Mouse (Mus musculus) yolk sac, embryonic 10.5 days (tissue): ENCODE measurements around the gene A730015C16Rik.
A peak's percentile ranks its signal among the peaks of the same experiment; 100 is the strongest.

ENCODE experiments used
- DNase-seq: peaks from one replicate; pipeline ENCODE4 v3.0.0-alpha.2; 2017; ENCODE audit warnings: low spot score

The A730015C16Rik gene

GRCm38 (mm10) chr4:108848505-108848848 lies at the start of gene A730015C16Rik:
Gene A730015C16Rik, minus strand, starts transcription at chr4:108848619.
- no peak for DNase-seq

- DNase-seq, result no peak
Observed at GRCm38 (mm10) chr4:108890876-108891275, 42.5 kb upstream of the A730015C16Rik start.

GRCm38 (mm10) chr4:108887456-108887855 lies 39.0 kb upstream of the A730015C16Rik start:
- DNase-seq, result no peak

GRCm38 (mm10) chr4:108883815-108884214 lies 35.4 kb upstream of the A730015C16Rik start:
- no peak for DNase-seq

GRCm38 (mm10) chr4:108878963-108879822 lies 30.8 kb upstream of the A730015C16Rik start, which contains the start of gene Rab3b:
Gene Rab3b, plus strand, starts transcription at chr4:108879063.
- DNase-seq, result peak; percentile 77

GRCm38 (mm10) chr4:108877901-108878300 lies 29.5 kb upstream of the A730015C16Rik start:
- DNase-seq, result no peak

GRCm38 (mm10) chr4:108873746-108874145 lies 25.3 kb upstream of the A730015C16Rik start:
- DNase-seq, result no peak

GRCm38 (mm10) chr4:108869730-108870374 lies 21.4 kb upstream of the A730015C16Rik start:
- DNase-seq, result peak; percentile 79

GRCm38 (mm10) chr4:108866806-108867205 lies 18.4 kb upstream of the A730015C16Rik start:
- no peak for DNase-seq

GRCm38 (mm10) chr4:108847715-108848504 lies 509 bp downstream of the A730015C16Rik start, which contains the start of gene Kti12:
Gene Kti12, plus strand, starts transcription at chr4:108847785.
- peak; percentile 86 for DNase-seq

- no peak for DNase-seq
Observed at GRCm38 (mm10) chr4:108845824-108846569, 2.4 kb downstream of the A730015C16Rik start.

GRCm38 (mm10) chr4:108843336-108843735 lies 5.1 kb downstream of the A730015C16Rik start:
- no peak for DNase-seq

DNA sequence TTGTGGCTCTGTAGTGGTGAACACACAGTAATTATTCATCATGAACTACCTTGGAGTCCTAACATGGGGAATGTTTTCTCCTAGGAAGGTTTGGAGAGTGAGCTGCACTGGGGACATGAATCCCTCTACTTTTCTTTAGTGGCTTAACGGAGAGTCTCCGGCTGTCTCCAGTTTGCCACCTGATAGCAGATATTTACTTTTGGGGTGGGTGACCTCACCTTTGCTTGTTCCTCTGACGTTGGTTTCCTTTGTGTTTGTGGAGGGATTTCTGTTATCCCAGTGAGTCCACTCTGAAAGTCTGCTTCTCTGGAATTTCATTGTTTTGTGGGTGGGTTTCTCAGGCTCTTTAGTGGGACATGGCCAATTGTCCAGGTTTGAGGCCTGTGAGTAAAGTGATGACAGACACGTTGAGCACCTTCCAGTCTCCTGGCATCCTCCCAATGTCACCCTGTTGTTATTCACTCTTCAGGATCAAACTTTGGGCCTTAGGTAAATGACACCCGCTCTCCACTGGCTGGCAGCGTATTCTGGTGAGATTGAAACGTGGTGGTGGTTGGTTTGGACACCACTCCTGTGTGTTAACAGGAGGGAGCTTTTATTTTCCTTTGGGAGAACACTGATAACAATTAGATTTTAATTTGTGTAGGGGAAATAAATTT lies 6.4 kb downstream of the A730015C16Rik start:
- peak; percentile 69 for DNase-seq

DNA sequence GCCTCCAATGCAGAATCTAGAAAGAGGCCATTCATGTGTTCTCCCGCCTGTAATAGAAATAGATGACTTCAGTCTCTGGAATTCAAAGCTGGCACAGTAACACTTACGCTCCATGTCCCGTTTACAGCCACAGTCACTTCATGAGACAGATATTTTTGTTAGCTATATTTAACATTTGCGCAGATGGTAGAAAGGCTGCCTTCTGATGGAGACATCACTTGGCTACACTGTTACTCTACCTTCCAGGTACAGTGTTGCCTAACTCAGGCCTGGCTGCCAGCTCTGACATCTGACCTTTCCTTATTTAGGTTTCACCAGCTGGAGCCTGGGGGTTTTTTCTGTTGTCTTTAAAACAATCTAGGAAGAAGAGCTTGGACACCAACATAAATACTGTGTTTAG lies 10.4 kb downstream of the A730015C16Rik start:
- DNase-seq, result no peak

DNA sequence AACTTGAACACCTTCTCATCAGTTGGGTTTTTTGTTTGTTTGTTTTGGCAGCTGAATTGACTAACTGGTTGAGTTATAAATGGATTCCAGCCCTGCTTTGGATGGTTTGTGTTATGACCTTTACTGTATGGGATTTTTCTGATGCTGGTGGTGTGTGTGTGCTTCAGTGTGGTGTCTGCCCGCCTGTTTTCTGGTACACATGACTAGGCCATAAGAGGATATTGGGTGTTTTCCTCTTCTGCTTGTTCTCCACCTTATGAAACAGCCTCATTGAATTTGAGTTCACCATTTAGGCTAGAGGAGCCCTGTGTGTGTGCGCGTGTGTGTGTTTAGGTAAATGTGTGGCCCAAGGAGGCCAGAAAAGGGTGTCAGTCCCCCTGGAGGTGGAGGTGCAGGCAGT lies 12.9 kb downstream of the A730015C16Rik start:
- DNase-seq, result no peak

GRCm38 (mm10) chr4:108834971-108835311 lies 13.5 kb downstream of the A730015C16Rik start:
- no peak for DNase-seq

- DNase-seq, result peak; percentile 93
Observed at GRCm38 (mm10) chr4:108834115-108834970, 14.1 kb downstream of the A730015C16Rik start, which contains the start of gene Txndc12. Gene Txndc12, plus strand, starts transcription at chr4:108834601.

- no peak for DNase-seq
Observed at GRCm38 (mm10) chr4:108833828-108834114, 14.6 kb downstream of the A730015C16Rik start.

DNA sequence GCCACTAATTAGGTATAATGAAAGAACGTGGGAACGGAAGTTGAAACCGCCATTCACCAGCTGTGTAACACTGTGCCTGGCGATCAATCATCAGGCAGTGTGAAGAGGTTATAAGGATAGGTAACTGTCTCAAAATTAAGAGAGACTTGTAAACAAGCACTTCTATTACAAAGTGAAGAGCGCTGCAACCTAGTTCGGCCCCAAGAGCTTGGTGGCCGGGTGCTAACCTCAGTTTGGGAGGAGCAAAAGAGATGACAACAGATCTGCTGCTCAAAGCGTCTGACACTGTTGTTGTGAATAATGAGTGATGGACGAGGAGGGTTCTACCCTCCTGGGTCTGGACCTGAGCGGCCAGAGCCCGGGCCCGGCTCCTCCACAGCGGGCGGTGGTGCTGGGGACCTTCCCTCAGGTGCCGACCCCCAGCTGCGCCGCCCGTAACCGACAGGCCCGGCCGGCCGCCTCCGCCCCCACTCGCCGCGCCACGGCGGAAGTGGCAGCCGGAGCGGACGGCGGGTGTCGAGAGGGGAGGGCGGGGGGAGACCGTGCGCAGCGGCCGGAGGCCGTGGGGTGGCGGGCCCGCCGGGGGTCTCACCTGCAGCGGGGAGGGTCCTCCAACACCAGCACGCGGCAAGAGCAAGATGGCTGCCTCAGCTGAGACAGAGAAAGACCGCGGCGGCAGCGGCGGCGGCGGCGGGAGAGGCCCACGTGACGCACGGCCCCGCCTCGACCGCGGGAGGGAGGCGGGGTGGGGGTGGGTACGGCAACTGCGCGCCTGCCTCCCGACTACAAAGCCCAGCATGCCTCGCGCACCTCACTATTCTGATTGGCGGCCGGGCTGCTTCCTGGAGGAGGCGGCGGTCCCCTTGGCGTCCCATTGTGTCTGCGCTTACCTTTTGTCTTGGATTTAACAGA lies 15.2 kb downstream of the A730015C16Rik start, which contains the start of gene Btf3l4:
Btf3l4 (minus strand) TSS at position 699 of the 912 bp plus-strand sequence.
- DNase-seq, result peak; percentile 96
